In genomic region chr4:97772641-97773040, GRCm38 (mm10) we compare ENCODE assay signal across 8 mouse cellular contexts. TPM values are rescaled to one million over a fixed set of nuclear protein-coding genes. Genes with fewer than 3 reads are reported as not detected.
DNase-seq lines count a peak whose midpoint lies in the region; ATAC-seq and TF ChIP-seq lines count a peak whose summit lies in the region.

Nfia (plus strand) TSS chr4:97772734.

- no peaks in the 10 kb centered on the region for H3K9me3 ChIP-seq in heart, embryonic 14.5 days (ENCODE audit: control insufficient read depth, low read length)
- H3K9me3 ChIP-seq in neural tube, embryonic 12.5 days: no peaks in the 10 kb centered on the region

- H3K9ac ChIP-seq in heart, embryonic 14.5 days (ENCODE audit: low read length): peak within 1 kb of the TSS; percentile 75
- H3K9ac ChIP-seq in neural tube, embryonic 12.5 days: peak within 1 kb of the TSS; percentile 45

- no peak for ATAC-seq in heart, embryonic 14.5 days (ENCODE audit: insufficient number of reproducible peaks, insufficient read depth, low FRiP score, low read depth)
- ATAC-seq in neural tube, embryonic 12.5 days (ENCODE audit: low FRiP score, low read depth): no peak

- TF ChIP-seq POLR2A in cortical plate, adult 2 months (IDR thresholded peaks at IDR 0.05; ENCODE audit: extremely low read depth, insufficient read depth, low read length): no peak

- no peak for DNase-seq in urinary bladder, adult 2 months (ENCODE audit: low spot score)
- DNase-seq in urinary bladder, postnatal 25 days (ENCODE audit: low spot score): no peak
- DNase-seq in left cerebral cortex, postnatal 14 days (ENCODE audit: low spot score in 2 of 2): peak in 1 of 2 experiments; percentile 33
- no peak for DNase-seq in cerebellum, postnatal 10 days
- DNase-seq in urinary bladder, postnatal 10 days (ENCODE audit: low spot score): no peak

- WGBS in heart, embryonic 14.5 days: under 1% methylated on average over 9 of the region's 9 CpGs
- WGBS in neural tube, embryonic 12.5 days: under 1% methylated on average over 9 of the region's 9 CpGs

- H3K36me3 ChIP-seq in heart, embryonic 14.5 days (ENCODE audit: control insufficient read depth, insufficient read depth, low read length): no peaks in the 10 kb centered on the region
- H3K36me3 ChIP-seq in neural tube, embryonic 12.5 days: no peaks in the 10 kb centered on the region

- no peaks in the 10 kb centered on the region for H3K27me3 ChIP-seq in heart, embryonic 14.5 days (ENCODE audit: control insufficient read depth, insufficient read depth, low read length)
- 0 out of 2 replicates have a peak, but pooled peaks cover 2% of the 10 kb centered on the region for H3K27me3 ChIP-seq in neural tube, embryonic 12.5 days (replicated peaks)

- no peaks in the 10 kb centered on the region for H3K4me1 ChIP-seq in cortical plate, adult 2 months (ENCODE audit: control insufficient read depth, insufficient read depth, low read length)
- peaks cover 0 to 19% of the 10 kb centered on the region in 2 experiments; a peak in 3 of 4 replicates for H3K4me1 ChIP-seq in heart, embryonic 14.5 days (ENCODE audit: control insufficient read depth in 2 of 2, insufficient read depth in 2 of 2, low read length in 2 of 2)
- peaks cover 16% of the 10 kb centered on the region; the same call in 1 of the 2 replicates for H3K4me1 ChIP-seq in neural tube, embryonic 12.5 days

- H3K4me3 ChIP-seq in cortical plate, adult 2 months (ENCODE audit: insufficient read depth, low read length): peak within 1 kb of the TSS; percentile 61
- peak within 1 kb of the TSS; percentile 48 to 79 for H3K4me3 ChIP-seq in heart, embryonic 14.5 days (ENCODE audit: control insufficient read depth in 1 of 2, insufficient read depth in 1 of 2, low read depth in 1 of 2, low read length in 2 of 2)
- H3K4me3 ChIP-seq in neural tube, embryonic 12.5 days: peak within 1 kb of the TSS; percentile 34

- intact Hi-C loops in left cerebral cortex, postnatal 14 days (cut with DNase I): loop anchor here (5.0 kb wide), 1 partner anchor 225 kb away; no protein-coding TSS in a partner anchor

- TF ChIP-seq CTCF in cortical plate, adult 2 months (IDR thresholded peaks at IDR 0.05; ENCODE audit: extremely low read depth, insufficient read depth, low read length): no peak

- H3K4me2 ChIP-seq in heart, embryonic 14.5 days (ENCODE audit: low read length): peak within 1 kb of the TSS; percentile 82
- peak within 1 kb of the TSS; percentile 61 for H3K4me2 ChIP-seq in neural tube, embryonic 12.5 days (replicated peaks)

- H3K27ac ChIP-seq in cortical plate, adult 2 months (ENCODE audit: insufficient read depth, low read length): peak within 1 kb of the TSS; percentile 96
- peak within 1 kb of the TSS; percentile 98 to 99 for H3K27ac ChIP-seq in heart, embryonic 14.5 days (replicated peaks in 1 of 2; ENCODE audit: control insufficient read depth in 1 of 2, insufficient read depth in 1 of 2, low read depth in 2 of 2, low read length in 2 of 2)
- H3K27ac ChIP-seq in neural tube, embryonic 12.5 days: peak within 1 kb of the TSS; percentile 92

RNA-seq across cellular contexts. Expression of gene Nfia, which starts in this region (rescaled TPM):
- 19.6 and 36.7 TPM in 2 replicates for polyA plus RNA-seq in urinary bladder, adult 2 months (2012; rRNA removed)
- 21.5 and 24.1 TPM in 2 replicates for polyA plus RNA-seq in cortical plate, adult 2 months (2012; rRNA removed)
- 50.9 and 54.3 TPM in 2 replicates for polyA plus RNA-seq in heart, embryonic 14.5 days (2014; fragmentation: Nextera tagmentation; extraction: Ambion mirVana)
- 10 to 100 TPM; 67.1 to 75.4 TPM for total RNA-seq in left cerebral cortex, postnatal 14 days (2021)
- polyA plus RNA-seq in neural tube, embryonic 12.5 days (2016; fragmentation: Nextera tagmentation; extraction: Ambion mirVana): 42.4 and 47.8 TPM in 2 replicates
